Mouse (Mus musculus) liver, embryonic 11.5 days (tissue): ENCODE measurements at regions not wholly inside any gene's neighbourhood (a gene's known extent, or its start where the extent isn't known, plus 50 kb on each side); places are given as distances from the start of the nearest gene placed in this dataset.
"Not testable (repeated sequence)": the region's sequence is repeated elsewhere in the genome, so short reads cannot be mapped to it uniquely, and the experiment has no call there.

Source experiments
- ATAC-seq: fragments of 200-750 bp; cut with Nextera tagmentation; replicated peaks from 2 replicates; pipeline ENCODE4 v1.8.0; 2017; ENCODE audit warnings: moderate number of reproducible peaks, mild to moderate bottlenecking, moderate TSS enrichment, moderate library complexity; ENCODE audit not compliant: low FRiP score
- DNase-seq: peaks from one replicate; pipeline ENCODE4 v3.0.0-alpha.2; 2017; ENCODE audit warnings: low spot score
- H3K27ac ChIP-seq: fragments of 300-500 bp; sonication (generic); 2 replicates; pipeline ENCODE4 v1.5.1; 2014; ENCODE audit warnings: mild to moderate bottlenecking, low read depth, low read length, control low read depth
- H3K27me3 ChIP-seq: fragments of 300-500 bp; sonication (generic); replicated peaks from 2 replicates; pipeline ENCODE4 v1.6.1; 2014; ENCODE audit warnings: low read length, mixed read lengths; ENCODE audit not compliant: control insufficient read depth, insufficient read depth
- H3K36me3 ChIP-seq: fragments of 300-500 bp; sonication (generic); 2 replicates; pipeline ENCODE4 v1.6.1; 2014; ENCODE audit warnings: mild to moderate bottlenecking, low read length, moderate library complexity, mixed read lengths; ENCODE audit not compliant: control insufficient read depth, insufficient read depth
- H3K4me1 ChIP-seq: fragments of 300-500 bp; sonication (generic); replicated peaks from 2 replicates; pipeline ENCODE4 v1.6.1; 2014; ENCODE audit warnings: low read length, mixed read lengths; ENCODE audit not compliant: control insufficient read depth, insufficient read depth
- H3K4me2 ChIP-seq: fragments of 300-500 bp; sonication (generic); 2 replicates; pipeline ENCODE4 v1.6.1; 2014; ENCODE audit warnings: mild to moderate bottlenecking, control low read depth, moderate library complexity
- H3K4me3 ChIP-seq: fragments of 300-500 bp; sonication (generic); 2 replicates; pipeline ENCODE4 v1.5.1; 2014; ENCODE audit warnings: low read depth, low read length, control low read depth
- H3K9ac ChIP-seq: fragments of 300-500 bp; sonication (generic); 2 replicates; pipeline ENCODE4 v1.6.1; 2014; ENCODE audit warnings: low read depth, low read length, control low read depth
- H3K9me3 ChIP-seq: fragments of 300-500 bp; sonication (generic); 2 replicates; pipeline ENCODE4 v1.6.1; 2016; ENCODE audit warnings: low read length, inconsistent platforms, mixed read lengths; ENCODE audit not compliant: control insufficient read depth
- WGBS: fragments of 180-500 bp; shearing (Covaris S2); extraction: QIAGEN DNeasy Blood & Tissue Kit; methylation state at CpG from one replicate; pipeline ENCODE4 v1.1.7; 2014; 5-methylcytosine and 5-hydroxymethylcytosine counted together

- no peaks in the 10 kb centered on the region for H3K9me3 ChIP-seq
- H3K4me1 ChIP-seq, result no peaks in the 10 kb centered on the region
- 71% methylated on average over 3 of the region's 3 CpGs for WGBS
- H3K27me3 ChIP-seq, result no peaks in the 10 kb centered on the region
- no peaks in the 10 kb centered on the region for H3K36me3 ChIP-seq
- no peak for ATAC-seq
- no peak overlapping the region for H3K4me3 ChIP-seq
- H3K4me2 ChIP-seq, result no peak overlapping the region
- no peak overlapping the region for H3K9ac ChIP-seq
- DNase-seq, result no peak
- no peak overlapping the region for H3K27ac ChIP-seq
Measured at GRCm38 (mm10) chr6:99918351-99918750, 192.2 kb upstream of the Prok2 start.

DNA sequence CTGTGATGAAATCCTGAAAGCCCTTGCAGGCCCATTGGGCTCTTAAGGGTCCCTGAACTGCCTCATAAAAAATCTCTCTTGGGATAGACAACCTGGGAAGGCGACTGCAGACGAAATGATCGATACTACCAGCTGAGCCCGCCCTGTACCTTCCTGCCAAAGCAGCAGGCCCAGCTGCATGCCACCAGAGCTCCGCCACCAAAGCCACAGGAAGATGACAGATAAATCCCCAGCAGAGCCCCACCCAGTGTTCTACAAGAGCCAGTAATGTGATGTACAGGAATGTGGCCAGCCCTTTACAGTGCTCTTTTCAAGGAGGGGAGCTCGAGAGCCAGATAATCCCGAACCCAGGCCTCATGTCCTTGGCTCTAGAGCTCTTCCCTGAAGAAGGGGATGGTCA, 183.7 kb upstream of the Prok2 start:
- Histone ChIP-seq H3K27me3 (peaks cover 8% of the 10 kb centered on the region; the same call in 1 of the 2 replicates), H3K9ac (no peak overlapping the region), H3K36me3 (no peaks in the 10 kb centered on the region), H3K4me3 (no peak overlapping the region), H3K4me2 (no peak overlapping the region), H3K9me3 (no peaks in the 10 kb centered on the region), H3K4me1 (no peaks in the 10 kb centered on the region), H3K27ac (no peak overlapping the region)
- ATAC-seq, result no peak
- WGBS, result 43% methylated on average over 7 of the region's 7 CpGs
- DNase-seq, result no peak

GRCm38 (mm10) chr6:99909459-99909858, 183.3 kb upstream of the Prok2 start:
- peaks cover 8% of the 10 kb centered on the region; the same call in 1 of the 2 replicates for H3K27me3 ChIP-seq
- DNase-seq (no peak), ATAC-seq (no peak)
- no peaks in the 10 kb centered on the region for H3K9me3 ChIP-seq
- no peak overlapping the region for H3K4me3 ChIP-seq
- 37% methylated on average over 7 of the region's 7 CpGs for WGBS
- H3K36me3 ChIP-seq, result no peaks in the 10 kb centered on the region
- no peak overlapping the region for H3K27ac ChIP-seq
- no peak overlapping the region for H3K4me2 ChIP-seq
- no peaks in the 10 kb centered on the region for H3K4me1 ChIP-seq
- H3K9ac ChIP-seq, result no peak overlapping the region

- Histone ChIP-seq H3K4me3 (no peak overlapping the region), H3K9ac (no peak overlapping the region), H3K4me1 (no peaks in the 10 kb centered on the region), H3K27ac (no peak overlapping the region), H3K4me2 (no peak overlapping the region), H3K36me3 (no peaks in the 10 kb centered on the region), H3K9me3 (no peaks in the 10 kb centered on the region), H3K27me3 (peaks cover 8% of the 10 kb centered on the region; the same call in 1 of the 2 replicates)
- WGBS, result 92% methylated on average over 3 of the region's 3 CpGs
- DNase-seq (no peak), ATAC-seq (no peak)
Measured at GRCm38 (mm10) chr6:99908066-99908465, 181.9 kb upstream of the Prok2 start.

DNA sequence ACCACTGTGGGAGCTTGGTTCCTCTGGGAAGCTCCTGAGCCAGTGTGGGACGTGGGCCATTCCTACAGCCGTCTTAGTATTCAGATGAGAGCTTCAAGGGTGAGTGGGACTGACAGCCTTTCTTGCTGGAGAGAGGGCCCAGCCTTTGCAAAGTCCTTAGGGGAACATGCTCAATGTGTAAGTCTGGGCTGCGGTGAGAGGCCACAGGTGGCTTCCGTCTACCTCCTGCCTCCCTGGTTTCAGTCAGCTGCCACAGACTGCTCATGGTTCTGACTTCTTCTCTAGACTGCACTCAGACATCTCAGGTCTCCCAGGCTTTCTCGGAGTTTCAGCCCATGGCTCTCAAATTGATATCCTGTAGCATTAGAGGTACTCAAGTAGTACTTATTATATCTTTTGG, 179.0 kb upstream of the Prok2 start:
- H3K27me3 ChIP-seq, result peaks cover 8% of the 10 kb centered on the region
- no peaks in the 10 kb centered on the region for H3K9me3 ChIP-seq
- 84% methylated on average over 5 of the region's 5 CpGs for WGBS
- no peak overlapping the region for H3K4me2 ChIP-seq
- no peak overlapping the region for H3K27ac ChIP-seq
- H3K4me1 ChIP-seq, result no peaks in the 10 kb centered on the region
- no peak for ATAC-seq
- DNase-seq, result no peak
- no peak overlapping the region for H3K9ac ChIP-seq
- no peaks in the 10 kb centered on the region for H3K36me3 ChIP-seq
- H3K4me3 ChIP-seq, result no peak overlapping the region

DNA sequence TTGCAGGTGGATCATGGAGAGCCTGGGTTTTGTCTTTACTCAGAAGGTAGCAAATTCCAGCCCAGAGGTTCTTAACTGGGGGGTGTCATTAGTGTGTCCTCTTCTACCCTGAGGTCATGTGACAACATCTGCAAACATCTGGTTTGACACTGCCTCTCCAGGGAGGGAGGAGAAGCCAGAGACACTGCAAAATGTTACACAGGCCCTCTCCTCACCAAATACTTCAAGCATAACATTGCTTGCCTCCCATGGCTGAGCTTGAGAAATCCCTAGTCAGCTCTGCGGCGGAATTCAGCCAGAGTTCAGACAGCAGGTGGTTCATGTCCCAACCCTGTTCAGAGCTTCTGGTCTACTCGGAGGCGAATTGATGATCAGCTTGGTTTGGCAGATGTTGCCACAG, 178.4 kb upstream of the Prok2 start:
- 72% methylated on average over 4 of the region's 4 CpGs for whole genome bisulfite sequencing
- no peaks in the 10 kb centered on the region for H3K36me3 ChIP-seq
- H3K4me1 ChIP-seq, result no peaks in the 10 kb centered on the region
- ATAC-seq (no peak), DNase-seq (no peak)
- peaks cover 12% of the 10 kb centered on the region for H3K27me3 ChIP-seq
- H3K4me3 ChIP-seq, result no peak overlapping the region
- no peak overlapping the region for H3K4me2 ChIP-seq
- H3K9ac ChIP-seq, result no peak overlapping the region
- no peak overlapping the region for H3K27ac ChIP-seq
- H3K9me3 ChIP-seq, result no peaks in the 10 kb centered on the region

GRCm38 (mm10) chr6:99904044-99904443, 177.9 kb upstream of the Prok2 start:
- ATAC-seq, DNase-seq: not testable (repeated sequence)

DNA sequence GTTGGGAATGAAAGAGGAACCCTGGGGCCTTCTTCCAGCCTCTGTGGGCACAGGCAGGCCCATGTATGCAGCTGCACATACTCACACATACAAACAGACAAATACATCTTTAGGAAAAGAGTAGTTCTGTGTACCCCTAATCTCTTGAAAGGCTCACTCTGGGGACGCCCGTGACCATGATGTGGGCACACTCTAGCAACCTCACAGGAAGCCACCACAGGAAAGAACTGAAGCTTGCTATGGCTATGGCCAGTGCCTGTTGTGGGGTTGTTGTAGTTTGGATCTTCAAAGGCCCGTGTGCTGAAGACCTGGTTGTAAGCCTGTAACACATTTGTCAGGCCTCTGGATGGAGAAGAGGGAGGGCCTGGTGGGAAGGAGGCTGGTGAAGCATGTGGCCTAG, 175.4 kb upstream of the Prok2 start:
- no peak for DNase-seq
- ATAC-seq, result no peak
- no peaks in the 10 kb centered on the region for H3K36me3 ChIP-seq
- H3K4me1 ChIP-seq, result no peaks in the 10 kb centered on the region
- no peak overlapping the region for H3K27ac ChIP-seq
- no peak overlapping the region for H3K4me3 ChIP-seq
- no peak overlapping the region for H3K9ac ChIP-seq
- H3K27me3 ChIP-seq, result peaks cover 14% of the 10 kb centered on the region
- 61% methylated on average over 3 of the region's 3 CpGs for WGBS
- H3K4me2 ChIP-seq, result no peak overlapping the region
- H3K9me3 ChIP-seq, result no peaks in the 10 kb centered on the region

More at GRCm38 (mm10) chr6:99904044-99904443, 177.9 kb upstream of the Prok2 start:
- H3K27me3 ChIP-seq, result peaks cover 13% of the 10 kb centered on the region
- not testable (repeated sequence) for H3K9me3 ChIP-seq, H3K4me3 ChIP-seq, H3K36me3 ChIP-seq, H3K4me2 ChIP-seq, H3K27ac ChIP-seq, H3K4me1 ChIP-seq, H3K9ac ChIP-seq

- no peak overlapping the region for H3K9ac ChIP-seq
- no peak for DNase-seq
- peaks cover 14% of the 10 kb centered on the region for H3K27me3 ChIP-seq
- no peaks in the 10 kb centered on the region for H3K9me3 ChIP-seq
- no peaks in the 10 kb centered on the region for H3K36me3 ChIP-seq
- ATAC-seq, result no peak
- H3K4me3 ChIP-seq, result no peak overlapping the region
- H3K4me1 ChIP-seq, result no peaks in the 10 kb centered on the region
- H3K4me2 ChIP-seq, result no peak overlapping the region
- H3K27ac ChIP-seq, result no peak overlapping the region
- 77% methylated on average over 5 of the region's 5 CpGs for whole genome bisulfite sequencing
Measured at GRCm38 (mm10) chr6:99901146-99901545, 175.0 kb upstream of the Prok2 start.
